Mouse (Mus musculus) ES-Bruce4 (cell line): Measurements from ENCODE around the gene Phf11c.

Experiments
- CTCF ChIP-seq: IDR thresholded peaks from one replicate; pipeline ENCODE4 v1.8.1; 2011; ENCODE audit warnings: low read depth, low read length
- EP300 ChIP-seq: IDR thresholded peaks from 2 replicates; pipeline ENCODE4 v1.6.1; 2011; ENCODE audit warnings: low read depth, low read length; ENCODE audit not compliant: insufficient read depth

DNA sequence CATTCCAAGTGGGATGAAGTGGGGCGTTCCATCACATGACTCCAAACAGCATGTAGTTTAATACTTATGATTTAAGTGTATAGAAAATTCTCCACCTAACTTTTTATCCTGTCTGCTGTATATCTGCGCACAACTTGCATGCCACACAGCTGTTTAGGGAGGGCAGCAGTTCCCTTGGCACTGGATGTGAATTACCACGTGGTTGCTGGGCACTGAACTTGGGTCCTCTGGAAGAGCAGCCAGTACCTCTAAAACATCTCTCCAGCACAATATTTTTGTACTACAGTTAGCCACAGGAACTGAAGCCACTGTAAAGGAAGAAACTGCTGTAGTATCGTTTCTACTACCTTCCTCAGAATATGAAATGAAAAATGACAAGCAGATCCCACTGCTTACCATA lies 23.0 kb upstream of the Phf11c start:
- no peak for TF ChIP-seq CTCF
- no peak for TF ChIP-seq EP300
